Mouse (Mus musculus) MN1 (cell line): ENCODE data around the gene Aox2.
"Not testable (repeated sequence)": the region's sequence is repeated elsewhere in the genome, so short reads cannot be mapped to it uniquely, and the experiment has no call there.

Source experiments
- DNase-seq: peaks from one replicate; pipeline ENCODE4 v3.0.0-alpha.2; 2016; ENCODE audit warnings: low spot score

The Aox2 gene

GRCm38 (mm10) chr1:58346159-58346558 is 68.0 kb downstream of the Aox2 start:
- DNase-seq = no peak

- DNase-seq = no peak
Observed at GRCm38 (mm10) chr1:58348712-58349111, 70.6 kb downstream of the Aox2 start.

GRCm38 (mm10) chr1:58353238-58353893 is 75.2 kb downstream of the Aox2 start:
- peak; percentile 16 for DNase-seq

GRCm38 (mm10) chr1:58358958-58359901 is 81.1 kb downstream of the Aox2 start:
- DNase-seq = peak; percentile 60

- DNase-seq = no peak
Observed at GRCm38 (mm10) chr1:58362296-58362695, 84.2 kb downstream of the Aox2 start.

- DNase-seq = no peak
Observed at GRCm38 (mm10) chr1:58364551-58364950, 86.4 kb downstream of the Aox2 start.

- no peak for DNase-seq
Observed at GRCm38 (mm10) chr1:58365829-58366228, 87.7 kb downstream of the Aox2 start.

- no peak for DNase-seq
Observed at GRCm38 (mm10) chr1:58366737-58367471, 88.8 kb downstream of the Aox2 start.

- no peak for DNase-seq
Observed at GRCm38 (mm10) chr1:58369716-58370115, 91.6 kb downstream of the Aox2 start.

- not testable (repeated sequence) for DNase-seq
Observed at GRCm38 (mm10) chr1:58374266-58374665, 96.1 kb downstream of the Aox2 start.

GRCm38 (mm10) chr1:58375574-58376147 is 97.5 kb downstream of the Aox2 start:
- no peak for DNase-seq

- DNase-seq = no peak
Observed at GRCm38 (mm10) chr1:58382586-58383281, 104.6 kb downstream of the Aox2 start.

GRCm38 (mm10) chr1:58391421-58392267 is 113.5 kb downstream of the Aox2 start:
- DNase-seq = no peak

GRCm38 (mm10) chr1:58392268-58392651 is 114.1 kb downstream of the Aox2 start:
- DNase-seq = peak; percentile 68

GRCm38 (mm10) chr1:58392652-58393283 is 114.6 kb downstream of the Aox2 start, which contains the start of gene Bzw1:
Bzw1 (plus strand) TSS chr1:58392898.
- DNase-seq = peak; percentile 92

GRCm38 (mm10) chr1:58393284-58394195 is 115.4 kb downstream of the Aox2 start:
- DNase-seq = peak; percentile 60

- no peak for DNase-seq
Observed at GRCm38 (mm10) chr1:58395341-58395740, 117.2 kb downstream of the Aox2 start.

- no peak for DNase-seq
Observed at GRCm38 (mm10) chr1:58396179-58396578, 118.1 kb downstream of the Aox2 start.

- DNase-seq = no peak
Observed at GRCm38 (mm10) chr1:58397731-58398130, 119.6 kb downstream of the Aox2 start.
